16 mouse cellular contexts compared by ENCODE assay signal in the genomic region with DNA sequence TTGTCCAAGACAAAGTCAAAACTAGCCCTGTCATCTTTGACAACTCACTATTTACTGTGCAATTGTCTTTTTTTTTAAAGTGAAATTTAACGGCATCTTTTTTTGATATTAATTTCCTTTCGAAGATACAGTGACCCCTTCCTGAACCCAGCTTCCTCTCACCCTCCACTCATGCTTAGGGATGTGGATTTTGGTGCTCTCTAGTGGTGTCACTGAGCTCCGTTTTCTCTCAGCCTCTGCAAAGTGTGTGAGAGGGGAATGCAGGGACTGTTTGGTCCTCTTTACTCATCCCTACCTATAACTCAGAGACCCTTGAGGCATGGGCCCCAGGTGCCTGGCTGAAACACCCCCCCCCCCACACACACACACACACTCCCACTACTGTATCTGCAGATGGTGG. TPM values are rescaled to one million over a fixed set of nuclear protein-coding genes. Genes with fewer than 3 reads are reported as not detected.
DNase-seq lines count a peak whose midpoint lies in the region; ATAC-seq and TF ChIP-seq lines count a peak whose summit lies in the region.
"Had no signal": no experiment of that assay in that cellular context is flagged by ENCODE, and none has a peak within 500 bp of the region (broad histone marks: within the 10 kb centered on the region; RNA-seq: fewer than 3 reads in every experiment).

No protein-coding gene starts in this region.

- TF ChIP-seq CTCF in hindbrain, postnatal 0 days (IDR thresholded peaks at IDR 0.05; ENCODE audit: low read depth): 0 out of 2 replicates have a peak, but pooled peaks have one; percentile 35

- no peaks in the 10 kb centered on the region for H3K9me3 ChIP-seq in hindbrain, postnatal 0 days (ENCODE audit: low read length)
- no peaks in the 10 kb centered on the region for H3K9me3 ChIP-seq in hindbrain, embryonic 12.5 days (replicated peaks)
- no peaks in the 10 kb centered on the region for H3K9me3 ChIP-seq in limb, embryonic 14.5 days (ENCODE audit: control insufficient read depth, low read length)
- no peaks in the 10 kb centered on the region for H3K9me3 ChIP-seq in limb, embryonic 10.5 days (replicated peaks)
- H3K9me3 ChIP-seq: heart, embryonic 13.5 days had no signal

- H3K9ac ChIP-seq in hindbrain, postnatal 0 days (replicated peaks; ENCODE audit: low read length): no peak overlapping the region
- H3K9ac ChIP-seq in hindbrain, embryonic 12.5 days: no peak overlapping the region
- H3K9ac ChIP-seq in limb, embryonic 14.5 days (ENCODE audit: low read depth, low read length, severe bottlenecking): no peak overlapping the region
- H3K9ac ChIP-seq: heart, embryonic 13.5 days had no signal

- no peaks in the 10 kb centered on the region for H3K27me3 ChIP-seq in hindbrain, postnatal 0 days (ENCODE audit: insufficient read depth, low read length)
- H3K27me3 ChIP-seq in hindbrain, embryonic 12.5 days: no peaks in the 10 kb centered on the region; the same call in 1 of the 2 replicates
- no peaks in the 10 kb centered on the region for H3K27me3 ChIP-seq in limb, embryonic 14.5 days (ENCODE audit: control insufficient read depth, insufficient read depth, low read length)
- H3K27me3 ChIP-seq in limb, embryonic 10.5 days (ENCODE audit: low read depth, poor library complexity, severe bottlenecking): no peaks in the 10 kb centered on the region

- no peaks in the 10 kb centered on the region for H3K36me3 ChIP-seq in hindbrain, postnatal 0 days (ENCODE audit: insufficient read depth, low read length)
- no peaks in the 10 kb centered on the region for H3K36me3 ChIP-seq in hindbrain, embryonic 12.5 days
- H3K36me3 ChIP-seq in limb, embryonic 14.5 days (ENCODE audit: control insufficient read depth, insufficient read depth, low read length): no peaks in the 10 kb centered on the region
- H3K36me3 ChIP-seq in limb, embryonic 10.5 days: no peaks in the 10 kb centered on the region
- H3K36me3 ChIP-seq: heart, embryonic 13.5 days had no signal

- WGBS in hindbrain, postnatal 0 days: 61% methylated on average over 3 of the region's 3 CpGs
- WGBS in hindbrain, embryonic 12.5 days: 71% methylated on average over 3 of the region's 3 CpGs
- WGBS in limb, embryonic 14.5 days: 62% methylated on average over 3 of the region's 3 CpGs
- WGBS in limb, embryonic 10.5 days: 72% methylated on average over 3 of the region's 3 CpGs

- no peak for DNase-seq in hindbrain, postnatal 0 days (ENCODE audit: low spot score)
- DNase-seq in limb, embryonic 14.5 days (ENCODE audit: low spot score): no peak
- no peak for DNase-seq in limb, embryonic 10.5 days (ENCODE audit: low spot score)
- peak; percentile 17 for DNase-seq in thymus, postnatal 25 days
- no peak for DNase-seq in thymus, postnatal 0 days (ENCODE audit: low spot score)
- no peak for DNase-seq in embryo, embryonic 10 days (ENCODE audit: low spot score)
- DNase-seq: adrenal gland, postnatal 10 days; cerebellum, adult 2 months; kidney, adult 9 months; layer of hippocampus, postnatal 36 days; lung, postnatal 10 days; retina, postnatal 1 day had no signal

- no peak for TF ChIP-seq POLR2A in limb, embryonic 14.5 days (IDR thresholded peaks at IDR 0.05; ENCODE audit: borderline replicate concordance, extremely low read depth, insufficient read depth, insufficient read length)

- H3K4me1 ChIP-seq in hindbrain, postnatal 0 days (ENCODE audit: insufficient read depth, low read length): no peaks in the 10 kb centered on the region
- H3K4me1 ChIP-seq in hindbrain, embryonic 12.5 days: no peaks in the 10 kb centered on the region
- H3K4me1 ChIP-seq in limb, embryonic 14.5 days (ENCODE audit: control insufficient read depth, insufficient read depth, low read length): no peaks in the 10 kb centered on the region
- no peaks in the 10 kb centered on the region for H3K4me1 ChIP-seq in limb, embryonic 10.5 days

- H3K4me2 ChIP-seq in hindbrain, postnatal 0 days (ENCODE audit: low read depth, low read length): no peak overlapping the region
- H3K4me2 ChIP-seq in hindbrain, embryonic 12.5 days (replicated peaks): no peak overlapping the region
- H3K4me2 ChIP-seq in limb, embryonic 14.5 days (replicated peaks; ENCODE audit: low read depth, low read length, severe bottlenecking): no peak overlapping the region
- H3K4me2 ChIP-seq: heart, embryonic 13.5 days had no signal

- no peak overlapping the region for H3K4me3 ChIP-seq in hindbrain, postnatal 0 days (ENCODE audit: low read length)
- no peak overlapping the region for H3K4me3 ChIP-seq in hindbrain, embryonic 12.5 days
- no peak overlapping the region for H3K4me3 ChIP-seq in limb, embryonic 14.5 days (replicated peaks; ENCODE audit: low read length)
- no peak overlapping the region for H3K4me3 ChIP-seq in limb, embryonic 10.5 days
- H3K4me3 ChIP-seq: erythroblast, embryonic 14.5 days; heart, embryonic 13.5 days had no signal

- H3K27ac ChIP-seq in hindbrain, postnatal 0 days: no peak overlapping the region
- H3K27ac ChIP-seq in hindbrain, embryonic 12.5 days: no peak overlapping the region
- H3K27ac ChIP-seq in limb, embryonic 14.5 days (replicated peaks; ENCODE audit: low read depth, low read length): no peak overlapping the region
- no peak overlapping the region for H3K27ac ChIP-seq in limb, embryonic 10.5 days
- H3K27ac ChIP-seq: heart, embryonic 13.5 days had no signal

- no peak for ATAC-seq in hindbrain, postnatal 0 days
- ATAC-seq in hindbrain, embryonic 12.5 days (ENCODE audit: low FRiP score): no peak
- 0 out of 2 replicates have a peak, but pooled peaks have one; percentile 24 for ATAC-seq in limb, embryonic 14.5 days (ENCODE audit: low FRiP score, low read depth)

RNA-seq across cellular contexts. Expression of gene Sdcbp2, which starts 13.5 kb away (rescaled TPM):
- total RNA-seq in hindbrain, postnatal 0 days (2014; rRNA removed): 0.42 and 0.72 TPM in 2 replicates
- polyA plus RNA-seq in hindbrain, postnatal 0 days (2015; fragmentation: Nextera tagmentation; extraction: Ambion mirVana): 1.3 and 1.4 TPM in 2 replicates
- 0.22 and 0.50 TPM in 2 replicates for polyA plus RNA-seq in hindbrain, embryonic 12.5 days (2016; fragmentation: Nextera tagmentation; extraction: Ambion mirVana)
- polyA plus RNA-seq in limb, embryonic 14.5 days (2012; rRNA removed): 1.6 and 1.7 TPM in 2 replicates
- polyA plus RNA-seq in limb, embryonic 14.5 days (2014; fragmentation: Nextera tagmentation; extraction: Ambion mirVana): 2.0 and 2.4 TPM in 2 replicates
- polyA plus RNA-seq in limb, embryonic 10.5 days (2016; fragmentation: Nextera tagmentation; extraction: Ambion mirVana): 0.55 and 0.73 TPM in 2 replicates
- polyA plus RNA-seq in thymus, postnatal 0 days (2015; fragmentation: Nextera tagmentation; extraction: Ambion mirVana): 1.3 and 2.3 TPM in 2 replicates
- polyA plus RNA-seq: erythroblast, embryonic 14.5 days had no signal

RNA-seq across cellular contexts. Expression of gene Fkbp1a, which starts 43.7 kb away (rescaled TPM):
- total RNA-seq in hindbrain, postnatal 0 days (2014; rRNA removed): 64.5 and 72.1 TPM in 2 replicates
- polyA plus RNA-seq in hindbrain, postnatal 0 days (2015; fragmentation: Nextera tagmentation; extraction: Ambion mirVana): 624 and 631 TPM in 2 replicates
- polyA plus RNA-seq in hindbrain, embryonic 12.5 days (2016; fragmentation: Nextera tagmentation; extraction: Ambion mirVana): 534 and 556 TPM in 2 replicates
- polyA plus RNA-seq in limb, embryonic 14.5 days (2012; rRNA removed): 200 and 213 TPM in 2 replicates
- 562 and 583 TPM in 2 replicates for polyA plus RNA-seq in limb, embryonic 14.5 days (2014; fragmentation: Nextera tagmentation; extraction: Ambion mirVana)
- 543 and 621 TPM in 2 replicates for polyA plus RNA-seq in limb, embryonic 10.5 days (2016; fragmentation: Nextera tagmentation; extraction: Ambion mirVana)
- 427 and 468 TPM in 2 replicates for polyA plus RNA-seq in thymus, postnatal 0 days (2015; fragmentation: Nextera tagmentation; extraction: Ambion mirVana)

RNA-seq across cellular contexts. Expression of gene Snph, which starts 46.5 kb away (rescaled TPM):
- 86.8 and 90.5 TPM in 2 replicates for total RNA-seq in hindbrain, postnatal 0 days (2014; rRNA removed)
- 22.7 and 24.5 TPM in 2 replicates for polyA plus RNA-seq in hindbrain, postnatal 0 days (2015; fragmentation: Nextera tagmentation; extraction: Ambion mirVana)
- polyA plus RNA-seq in hindbrain, embryonic 12.5 days (2016; fragmentation: Nextera tagmentation; extraction: Ambion mirVana): 7.9 and 8.1 TPM in 2 replicates
- 1.5 and 1.6 TPM in 2 replicates for polyA plus RNA-seq in limb, embryonic 14.5 days (2012; rRNA removed)
- polyA plus RNA-seq in limb, embryonic 14.5 days (2014; fragmentation: Nextera tagmentation; extraction: Ambion mirVana): 0.41 and 0.62 TPM in 2 replicates
- 0.14 and 0.30 TPM in 2 replicates for polyA plus RNA-seq in limb, embryonic 10.5 days (2016; fragmentation: Nextera tagmentation; extraction: Ambion mirVana)
- polyA plus RNA-seq in thymus, postnatal 0 days (2015; fragmentation: Nextera tagmentation; extraction: Ambion mirVana): 0.04 and 0.09 TPM in 2 replicates
- total RNA-seq: neutrophil, adult 5-6 weeks had no signal
- polyA plus RNA-seq: erythroblast, embryonic 14.5 days had no signal
